Mouse (Mus musculus): Measurements from ENCODE around the gene Fbxo46. TPM values are rescaled to one million over a fixed set of nuclear protein-coding genes. Genes with fewer than 3 reads are reported as not detected.
A peak's percentile ranks its signal among the peaks of the same experiment; 100 is the strongest.

Gene Fbxo46
- total and polyA plus RNA-seq, 3 experiments = 10.1 to 13.7 TPM; not detected in 1

GRCm38 (mm10) chr7:19084921-19085473 is 34.7 kb upstream of the Fbxo46 start:
- Histone ChIP-seq H3K27me3 (ENCODE audit: control insufficient read depth in 1 of 2, insufficient read depth in 2 of 2, low read length in 2 of 2) (no peaks in the 10 kb centered on the region), H3K9me3 (replicated peaks; ENCODE audit: insufficient read depth, low read length) (no peaks in the 10 kb centered on the region), H3K4me1 (ENCODE audit: control insufficient read depth in 1 of 2, insufficient read depth in 2 of 2, low read length in 2 of 2) (peaks cover 5 to 14% of the 10 kb centered on the region in 2 experiments), H3K79me2 (ENCODE audit: control insufficient read depth, insufficient read depth, low read length, poor library complexity) (no peaks in the 10 kb centered on the region), H3K27ac (ENCODE audit: control insufficient read depth, low read depth, low read length) (no peak overlapping the region), H3K36me3 (ENCODE audit: control insufficient read depth in 1 of 2, insufficient read depth in 2 of 2, low read length in 2 of 2) (peaks cover 0 to 8% of the 10 kb centered on the region in 2 experiments; a peak in 2 of 4 replicates), H3K9ac (ENCODE audit: control insufficient read depth, low read depth, low read length, poor library complexity, severe bottlenecking) (no peak overlapping the region), H3K4me3 (ENCODE audit: control insufficient read depth in 1 of 2, insufficient read depth in 1 of 2, low read depth in 2 of 2, low read length in 2 of 2) (no peak overlapping the region)
- TF ChIP-seq HCFC1 (IDR thresholded peaks at IDR 0.05; ENCODE audit: low read depth, low read length) = no peak
- no peak for TF ChIP-seq ZC3H11A (IDR thresholded peaks at IDR 0.05; ENCODE audit: low read depth, low read length)
- no peak for TF ChIP-seq MYB (IDR thresholded peaks at IDR 0.05; ENCODE audit: low read depth, low read length)
- TF ChIP-seq ZKSCAN1 (IDR thresholded peaks at IDR 0.05; ENCODE audit: low read depth, low read length) = no peak
- TF ChIP-seq MXI1 (IDR thresholded peaks at IDR 0.05; ENCODE audit: low read depth, low read length) = no peak
- TF ChIP-seq POLR2AphosphoS5 (IDR thresholded peaks at IDR 0.05; ENCODE audit: borderline replicate concordance, low read depth, low read length) = no peak
- no peak for TF ChIP-seq TAL1 (IDR thresholded peaks at IDR 0.05; ENCODE audit: low read length)
- no peak for TF ChIP-seq TCF12 (IDR thresholded peaks at IDR 0.05; ENCODE audit: low read depth, low read length)
- no peak for TF ChIP-seq UBTF (IDR thresholded peaks at IDR 0.05; ENCODE audit: borderline replicate concordance, insufficient read depth, low read depth, low read length)
- TF ChIP-seq MAFK (IDR thresholded peaks at IDR 0.05; ENCODE audit: borderline replicate concordance, low read depth, low read length) = no peak
- no peak for TF ChIP-seq E2F4 (IDR thresholded peaks at IDR 0.05; ENCODE audit: borderline replicate concordance, low read depth, low read length)
- no peak for TF ChIP-seq JUND (IDR thresholded peaks at IDR 0.05; ENCODE audit: low read depth, low read length)
- TF ChIP-seq USF2 (IDR thresholded peaks at IDR 0.05; ENCODE audit: borderline replicate concordance in 1 of 2, insufficient read depth in 1 of 2, low read depth in 1 of 2, low read length in 2 of 2) = no peak
- DNase-seq (ENCODE audit: low read depth, low spot score) = no peak

- 0 out of 2 replicates have a peak, but pooled peaks have one; percentile 22 for TF ChIP-seq MAZ (IDR thresholded peaks at IDR 0.05; ENCODE audit: low read depth, low read length)
- no peak for TF ChIP-seq POLR2AphosphoS5 (IDR thresholded peaks at IDR 0.05; ENCODE audit: borderline replicate concordance, low read depth, low read length)
- H3K4me3 ChIP-seq (ENCODE audit: control insufficient read depth in 1 of 2, insufficient read depth in 1 of 2, low read depth in 2 of 2, low read length in 2 of 2) = no peak overlapping the region
- DNase-seq (ENCODE audit: low read depth, low spot score) = no peak
- H3K27me3 ChIP-seq (ENCODE audit: control insufficient read depth in 1 of 2, insufficient read depth in 2 of 2, low read length in 2 of 2) = no peaks in the 10 kb centered on the region
- H3K9me3 ChIP-seq (replicated peaks; ENCODE audit: insufficient read depth, low read length) = no peaks in the 10 kb centered on the region
- peaks cover 5 to 14% of the 10 kb centered on the region in 2 experiments for H3K4me1 ChIP-seq (ENCODE audit: control insufficient read depth in 1 of 2, insufficient read depth in 2 of 2, low read length in 2 of 2)
- no peak overlapping the region for H3K27ac ChIP-seq (ENCODE audit: control insufficient read depth, low read depth, low read length)
- peaks cover 0 to 8% of the 10 kb centered on the region in 2 experiments; a peak in 2 of 4 replicates for H3K36me3 ChIP-seq (ENCODE audit: control insufficient read depth in 1 of 2, insufficient read depth in 2 of 2, low read length in 2 of 2)
- H3K79me2 ChIP-seq (ENCODE audit: control insufficient read depth, insufficient read depth, low read length, poor library complexity) = no peaks in the 10 kb centered on the region
- no peak overlapping the region for H3K9ac ChIP-seq (ENCODE audit: control insufficient read depth, low read depth, low read length, poor library complexity, severe bottlenecking)
Measured at GRCm38 (mm10) chr7:19085495-19085894, 34.2 kb upstream of the Fbxo46 start.
